Mouse (Mus musculus): ENCODE measurements around the gene Tbl1xr1.

The Tbl1xr1 gene

GRCm38 (mm10) chr3:22077657-22078475 lies 1.4 kb downstream of the Tbl1xr1 start:
- no peak for TF ChIP-seq GATA4 (IDR thresholded peaks at IDR 0.05; ENCODE audit: insufficient replicate concordance, low read length)

- TF ChIP-seq GATA4 (IDR thresholded peaks at IDR 0.05; ENCODE audit: insufficient replicate concordance, low read length), result no peak
Measured at GRCm38 (mm10) chr3:22078529-22078928, 2.1 kb downstream of the Tbl1xr1 start.

- TF ChIP-seq GATA4 (IDR thresholded peaks at IDR 0.05; ENCODE audit: insufficient replicate concordance, low read length), result peak; percentile 56; the same call in 1 of the 2 replicates
Measured at GRCm38 (mm10) chr3:22081869-22082268, 5.4 kb downstream of the Tbl1xr1 start.

GRCm38 (mm10) chr3:22082823-22083222 lies 6.4 kb downstream of the Tbl1xr1 start:
- TF ChIP-seq GATA4 (IDR thresholded peaks at IDR 0.05; ENCODE audit: insufficient replicate concordance, low read length), result no peak

- TF ChIP-seq GATA4 (IDR thresholded peaks at IDR 0.05; ENCODE audit: insufficient replicate concordance, low read length), result no peak
Measured at GRCm38 (mm10) chr3:22084222-22084996, 8.0 kb downstream of the Tbl1xr1 start.

GRCm38 (mm10) chr3:22089825-22090224 lies 13.4 kb downstream of the Tbl1xr1 start:
- TF ChIP-seq GATA4 (IDR thresholded peaks at IDR 0.05; ENCODE audit: insufficient replicate concordance, low read length), result no peak

GRCm38 (mm10) chr3:22090431-22091265 lies 14.2 kb downstream of the Tbl1xr1 start:
- 0 out of 2 replicates have a peak, but pooled peaks have one; percentile 6 for TF ChIP-seq GATA4 (IDR thresholded peaks at IDR 0.05; ENCODE audit: insufficient replicate concordance, low read length)

GRCm38 (mm10) chr3:22091266-22091550 lies 14.8 kb downstream of the Tbl1xr1 start:
- TF ChIP-seq GATA4 (IDR thresholded peaks at IDR 0.05; ENCODE audit: insufficient replicate concordance, low read length), result no peak

- TF ChIP-seq GATA4 (IDR thresholded peaks at IDR 0.05; ENCODE audit: insufficient replicate concordance, low read length), result no peak
Measured at GRCm38 (mm10) chr3:22091681-22092080, 15.2 kb downstream of the Tbl1xr1 start.

GRCm38 (mm10) chr3:22092784-22093183 lies 16.3 kb downstream of the Tbl1xr1 start:
- no peak for TF ChIP-seq GATA4 (IDR thresholded peaks at IDR 0.05; ENCODE audit: insufficient replicate concordance, low read length)

- TF ChIP-seq GATA4 (IDR thresholded peaks at IDR 0.05; ENCODE audit: insufficient replicate concordance, low read length), result no peak
Measured at GRCm38 (mm10) chr3:22103986-22104515, 27.6 kb downstream of the Tbl1xr1 start.

- no peak for TF ChIP-seq GATA4 (IDR thresholded peaks at IDR 0.05; ENCODE audit: insufficient replicate concordance, low read length)
Measured at GRCm38 (mm10) chr3:22105471-22105870, 29.0 kb downstream of the Tbl1xr1 start.

GRCm38 (mm10) chr3:22108013-22108412 lies 31.6 kb downstream of the Tbl1xr1 start:
- no peak for TF ChIP-seq GATA4 (IDR thresholded peaks at IDR 0.05; ENCODE audit: insufficient replicate concordance, low read length)

GRCm38 (mm10) chr3:22109651-22110050 lies 33.2 kb downstream of the Tbl1xr1 start:
- TF ChIP-seq GATA4 (IDR thresholded peaks at IDR 0.05; ENCODE audit: insufficient replicate concordance, low read length), result no peak

- TF ChIP-seq GATA4 (IDR thresholded peaks at IDR 0.05; ENCODE audit: insufficient replicate concordance, low read length), result no peak
Measured at GRCm38 (mm10) chr3:22113773-22114172, 37.3 kb downstream of the Tbl1xr1 start.
